Mouse (Mus musculus) thymus, adult 2 months (tissue): ENCODE measurements around the gene Aptx. TPM values are rescaled to one million over a fixed set of nuclear protein-coding genes. Genes with fewer than 3 reads are reported as not detected.

Source experiments
- DNase-seq: peaks from one replicate; pipeline ENCODE4 v3.0.0; 2021
- H3K27ac ChIP-seq: fragments of 200-500 bp; 2 replicates; pipeline ENCODE4 v1.5.1; 2012; ENCODE audit warnings: low read length, control low read depth; ENCODE audit not compliant: control insufficient read depth, insufficient read depth
- H3K27me3 ChIP-seq: fragments of 200-500 bp; 2 replicates; pipeline ENCODE4 v1.6.1; 2012; ENCODE audit warnings: mild to moderate bottlenecking, low read length, moderate library complexity, mixed read lengths; ENCODE audit not compliant: control insufficient read depth, insufficient read depth
- H3K36me3 ChIP-seq: fragments of 200-500 bp; 2 replicates; pipeline ENCODE4 v1.6.1; 2012; ENCODE audit warnings: mild to moderate bottlenecking, low read length, moderate library complexity; ENCODE audit not compliant: control insufficient read depth, insufficient read depth
- H3K4me1 ChIP-seq: fragments of 200-500 bp; replicated peaks from 2 replicates; pipeline ENCODE4 v1.6.1; 2012; ENCODE audit warnings: low read length; ENCODE audit not compliant: control insufficient read depth, insufficient read depth
- H3K4me3 ChIP-seq: fragments of 200-500 bp; 2 replicates; pipeline ENCODE4 v1.5.1; 2012; ENCODE audit warnings: mild to moderate bottlenecking, low read length, control low read depth, moderate library complexity; ENCODE audit not compliant: control insufficient read depth, insufficient read depth
- CTCF ChIP-seq: fragments of 200-500 bp; IDR thresholded peaks from 2 replicates; pipeline ENCODE4 v1.5.1; 2012; ENCODE audit warnings: mild to moderate bottlenecking, control low read depth, low read length, moderate library complexity, borderline replicate concordance; ENCODE audit not compliant: control insufficient read depth, poor library complexity, insufficient read depth; ENCODE audit errors: extremely low read depth
- POLR2A ChIP-seq: fragments of 200-500 bp; IDR thresholded peaks from 2 replicates; pipeline ENCODE4 v1.6.1; 2012; ENCODE audit warnings: mild to moderate bottlenecking, low read length, control low read depth, moderate library complexity; ENCODE audit not compliant: control insufficient read depth, poor library complexity, insufficient read depth; ENCODE audit errors: extremely low read depth
- WGBS: fragments of 180-500 bp; shearing (Covaris S2); methylation state at CpG from one replicate; pipeline ENCODE4 v1.1.7; 2018; 5-methylcytosine and 5-hydroxymethylcytosine counted together
- polyA plus RNA-seq: library from polyadenylated mRNA; depleted of rRNA; stranded (reverse); fragments of >200 nt; gene quantifications from 2 replicates; pipeline ENCODE4 v1.2.3, GENCODE M21; 2012; rRNA removed

Aptx gene
- 8.2 and 9.1 TPM in 2 replicates for polyA plus RNA-seq

DNA sequence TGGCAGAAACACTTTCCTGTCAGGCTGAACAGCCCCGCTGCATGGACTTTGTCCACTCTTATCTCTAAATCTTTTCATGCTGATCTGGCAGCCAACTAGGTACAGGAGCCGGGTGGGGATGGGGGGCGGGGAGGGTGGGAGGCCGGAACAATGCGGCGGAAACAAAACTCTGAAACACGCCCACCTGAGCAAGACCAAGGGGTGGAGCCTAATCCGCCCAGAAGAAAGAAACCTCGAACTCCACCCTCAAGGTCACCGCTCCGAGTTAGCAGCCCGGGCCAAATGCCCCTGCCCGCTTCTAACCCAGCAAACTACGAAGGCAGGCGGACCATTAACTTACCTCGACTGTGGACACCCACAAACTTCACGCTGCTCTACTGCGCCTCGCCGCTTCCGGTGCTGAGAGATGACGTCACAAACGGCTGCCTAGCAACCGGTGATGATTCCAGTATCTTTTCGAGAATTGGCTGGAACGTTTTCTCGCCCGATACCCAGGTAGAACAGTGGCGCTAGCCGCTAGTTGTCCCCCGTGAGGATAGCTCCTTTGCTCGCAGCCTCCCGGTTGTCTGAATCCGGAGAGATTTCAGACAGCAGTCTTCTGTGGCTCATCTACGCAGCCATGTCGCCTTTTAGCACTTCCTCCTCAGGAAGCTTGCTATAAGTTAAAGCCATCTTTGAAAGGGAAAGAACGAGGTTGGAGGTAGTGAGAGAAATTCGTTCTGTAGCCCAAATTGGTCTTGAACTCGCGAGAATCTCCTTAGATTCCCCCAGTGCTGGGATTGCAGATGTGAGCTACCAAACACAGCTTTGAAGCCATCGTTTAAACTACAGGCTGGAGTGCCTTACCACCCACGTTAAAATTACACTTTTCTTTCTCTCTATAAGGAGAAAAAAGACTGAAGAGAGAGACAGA is at the start of gene Aptx:
TSS of gene Aptx (minus strand) at position 398 of the 913 bp plus-strand sequence.
- peak; percentile 94 for DNase-seq
- Histone ChIP-seq H3K27ac (peak within 1 kb of the TSS; percentile 76), H3K4me1 (peaks cover 7% of the 10 kb centered on the region), H3K36me3 (no peaks in the 10 kb centered on the region), H3K27me3 (no peaks in the 10 kb centered on the region), H3K4me3 (peak within 1 kb of the TSS; percentile 58)
- WGBS, result under 1% methylated on average over 42 of the region's 42 CpGs
- 0 out of 2 replicates have a peak, but pooled peaks have one; percentile 25 for TF ChIP-seq CTCF
- TF ChIP-seq POLR2A, result peak; percentile 64

DNA sequence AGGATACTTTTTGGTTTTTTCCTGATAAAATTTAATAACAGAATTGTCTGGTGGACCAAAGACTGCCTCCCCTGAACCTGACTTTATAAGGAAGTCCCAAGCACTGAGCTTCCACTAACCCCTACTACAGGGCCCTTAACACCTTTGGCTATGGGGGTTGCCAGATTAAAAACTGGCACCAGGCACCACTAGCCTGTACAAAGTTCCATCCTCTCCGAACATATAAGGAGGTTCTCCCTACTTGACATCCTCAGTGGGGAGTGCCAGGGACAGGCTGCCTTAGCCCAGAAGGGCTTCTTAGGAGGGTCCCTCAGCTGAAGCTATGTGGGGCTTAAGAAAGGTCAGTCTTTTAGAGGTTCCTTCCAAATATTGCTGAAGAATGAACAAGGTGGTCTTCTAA is 32.4 kb upstream of the Aptx start:
- Histone ChIP-seq H3K36me3 (peaks cover 76% of the 10 kb centered on the region), H3K27me3 (no peaks in the 10 kb centered on the region), H3K27ac (peak overlapping the region; percentile 34; the same call in 1 of the 2 replicates), H3K4me3 (no peak overlapping the region), H3K4me1 (no peaks in the 10 kb centered on the region)
- no peak for TF ChIP-seq CTCF
- TF ChIP-seq POLR2A, result no peak
- whole genome bisulfite sequencing, result 94% methylated on average over 1 of the region's 1 CpGs
- DNase-seq, result no peak

DNA sequence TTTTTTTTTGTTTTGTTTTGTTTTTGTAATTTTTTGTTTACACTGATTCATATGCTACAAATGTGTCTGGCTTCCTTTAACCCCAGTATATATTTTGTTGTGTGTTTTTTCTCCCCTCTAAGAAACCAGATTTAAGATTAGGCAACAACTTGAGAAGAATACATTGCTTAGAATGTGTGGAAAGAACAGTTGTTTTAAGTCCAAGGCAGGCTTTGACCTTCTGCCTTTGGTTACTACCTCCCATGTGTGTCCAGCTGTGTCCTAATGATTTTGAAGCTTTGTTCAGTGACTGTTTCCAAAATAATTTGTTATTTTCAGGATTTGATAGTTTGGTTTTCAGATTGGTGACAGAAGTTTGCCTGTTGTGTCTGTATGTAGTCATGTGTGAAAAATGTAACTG is 28.3 kb upstream of the Aptx start:
- no peak for TF ChIP-seq CTCF
- TF ChIP-seq POLR2A, result no peak
- Histone ChIP-seq H3K27me3 (no peaks in the 10 kb centered on the region), H3K36me3 (peaks cover 90% of the 10 kb centered on the region), H3K27ac (no peak overlapping the region), H3K4me3 (no peak overlapping the region), H3K4me1 (no peaks in the 10 kb centered on the region)
- no peak for DNase-seq

DNA sequence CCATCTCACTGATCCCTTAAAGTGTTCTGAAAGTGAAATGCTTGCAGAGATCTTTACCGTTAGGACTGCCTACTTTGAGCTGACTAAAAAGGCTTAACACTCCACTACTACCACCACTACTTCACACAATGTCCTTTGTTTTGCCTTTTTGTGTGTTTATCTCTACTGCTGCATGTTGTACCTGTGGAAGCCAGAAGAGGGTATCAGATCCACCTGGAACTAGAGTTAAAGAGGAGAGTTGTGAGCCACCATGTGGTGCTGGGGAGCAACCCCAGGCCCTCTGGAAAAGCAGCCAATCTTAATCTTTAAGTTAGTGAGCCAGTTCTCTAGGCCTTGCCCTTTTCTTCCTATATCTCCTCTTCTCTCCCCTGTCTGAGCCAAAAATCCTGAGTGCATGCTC is 24.3 kb upstream of the Aptx start:
- DNase-seq, result no peak
- 94% methylated on average over 1 of the region's 1 CpGs for WGBS
- H3K4me1 ChIP-seq, result 0 out of 2 replicates have a peak, but pooled peaks cover 2% of the 10 kb centered on the region
- peaks cover 73% of the 10 kb centered on the region for H3K36me3 ChIP-seq
- no peak for TF ChIP-seq POLR2A
- no peak for TF ChIP-seq CTCF
- no peak overlapping the region for H3K27ac ChIP-seq
- no peak overlapping the region for H3K4me3 ChIP-seq
- no peaks in the 10 kb centered on the region for H3K27me3 ChIP-seq

DNA sequence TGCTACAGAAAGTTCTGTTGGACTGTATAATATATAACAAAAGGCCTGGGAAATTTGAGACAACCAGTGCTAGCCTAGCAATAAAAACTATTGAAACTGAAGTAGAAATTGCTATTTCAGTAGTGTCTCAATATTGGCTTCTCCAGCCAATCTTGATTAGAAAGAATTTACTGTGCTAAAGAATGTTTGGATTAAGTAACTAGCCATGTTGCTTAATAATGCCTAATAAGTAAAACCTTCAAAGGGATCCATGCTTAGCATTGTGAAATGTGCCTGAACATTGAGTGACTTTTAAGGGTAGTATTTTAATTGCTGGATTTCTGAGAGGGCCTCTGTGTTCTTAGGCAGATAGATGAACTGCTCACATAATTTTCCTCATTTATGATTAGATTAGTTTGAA is 22.6 kb upstream of the Aptx start:
- H3K4me3 ChIP-seq, result no peak overlapping the region
- DNase-seq, result no peak
- no peaks in the 10 kb centered on the region for H3K27me3 ChIP-seq
- no peak overlapping the region for H3K27ac ChIP-seq
- TF ChIP-seq CTCF, result no peak
- no peak for TF ChIP-seq POLR2A
- peaks cover 12% of the 10 kb centered on the region for H3K4me1 ChIP-seq
- H3K36me3 ChIP-seq, result peaks cover 56% of the 10 kb centered on the region

DNA sequence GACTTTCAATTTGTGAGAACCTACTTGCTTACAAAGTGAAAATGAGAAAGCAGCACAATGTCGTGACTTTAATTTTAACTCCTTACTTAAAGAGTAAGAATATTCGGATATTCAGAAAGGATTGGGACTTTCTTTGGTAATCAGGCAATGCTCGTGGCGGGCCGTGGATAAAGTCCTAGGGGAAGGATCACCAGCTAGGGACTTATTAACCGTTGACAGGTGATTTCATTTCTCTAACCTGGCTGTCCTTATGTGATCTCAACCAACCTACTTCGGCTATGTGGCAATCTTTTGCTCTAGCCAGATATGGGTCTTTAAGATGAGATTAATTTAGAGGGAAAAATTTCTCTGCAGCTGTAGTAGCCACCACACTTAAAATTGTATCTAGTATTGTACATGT is 22.1 kb upstream of the Aptx start:
- Histone ChIP-seq H3K27me3 (no peaks in the 10 kb centered on the region), H3K4me1 (peaks cover 12% of the 10 kb centered on the region), H3K4me3 (no peak overlapping the region), H3K27ac (no peak overlapping the region), H3K36me3 (peaks cover 52% of the 10 kb centered on the region)
- DNase-seq, result no peak
- TF ChIP-seq POLR2A, result no peak
- 87% methylated on average over 7 of the region's 7 CpGs for WGBS
